Comparison of ENCODE assay signal across 8 mouse cellular contexts in genomic region chr11:80300551-80301315, GRCm38 (mm10). TPM values are rescaled to one million over a fixed set of nuclear protein-coding genes. Genes with fewer than 3 reads are reported as not detected.
DNase-seq lines count a peak whose midpoint lies in the region; ATAC-seq and TF ChIP-seq lines count a peak whose summit lies in the region.

Rhbdl3 (plus strand) TSS chr11:80300912.

- H3K79me2 ChIP-seq in heart, adult 2 months (replicated peaks; ENCODE audit: control insufficient read depth, insufficient read depth, low read length): no peaks in the 10 kb centered on the region

- peak within 1 kb of the TSS; percentile 81 for H3K27ac ChIP-seq in heart, adult 2 months
- no peak within 1 kb of the TSS for H3K27ac ChIP-seq in limb, embryonic 12.5 days
- peak within 1 kb of the TSS; percentile 68 for H3K27ac ChIP-seq in midbrain, embryonic 15.5 days
- no peak within 1 kb of the TSS for H3K27ac ChIP-seq in stomach, embryonic 14.5 days (ENCODE audit: low read length)

- TF ChIP-seq CTCF in heart, adult 2 months (IDR thresholded peaks at IDR 0.05): no peak

- no peaks in the 10 kb centered on the region for H3K27me3 ChIP-seq in heart, adult 2 months (ENCODE audit: control insufficient read depth, insufficient read depth, low read length)
- peaks cover 84% of the 10 kb centered on the region for H3K27me3 ChIP-seq in limb, embryonic 12.5 days
- no peaks in the 10 kb centered on the region for H3K27me3 ChIP-seq in midbrain, embryonic 15.5 days (replicated peaks)
- H3K27me3 ChIP-seq in stomach, embryonic 14.5 days (ENCODE audit: control insufficient read depth, insufficient read depth, low read length): peaks cover 7% of the 10 kb centered on the region; the same call in 1 of the 2 replicates

- TF ChIP-seq POLR2A in heart, adult 2 months (IDR thresholded peaks at IDR 0.05; ENCODE audit: insufficient read depth, low read depth, low read length): peak; percentile 58; the same call in 1 of the 2 replicates

- no peaks in the 10 kb centered on the region for H3K36me3 ChIP-seq in heart, adult 2 months (ENCODE audit: control insufficient read depth, insufficient read depth, low read length)
- H3K36me3 ChIP-seq in limb, embryonic 12.5 days: no peaks in the 10 kb centered on the region
- no peaks in the 10 kb centered on the region for H3K36me3 ChIP-seq in midbrain, embryonic 15.5 days (replicated peaks)
- no peaks in the 10 kb centered on the region for H3K36me3 ChIP-seq in stomach, embryonic 14.5 days (ENCODE audit: control insufficient read depth, insufficient read depth, low read length)

- 0 out of 2 replicates have a peak, but pooled peaks have one; percentile 13 for TF ChIP-seq EP300 in heart, adult 2 months (IDR thresholded peaks at IDR 0.05; ENCODE audit: insufficient read depth, low read depth, low read length)

- DNase-seq in cerebellum, adult 9-10 months: no peak
- peak; percentile 70 for DNase-seq in embryo, embryonic 10.5 days (ENCODE audit: low spot score)
- peak; percentile 84 to 85 for DNase-seq in heart, adult 2 months
- peak; percentile 26 for DNase-seq in kidney, adult 11 months

- peak within 1 kb of the TSS; percentile 87 for H3K9ac ChIP-seq in heart, adult 2 months (ENCODE audit: low read depth, low read length)
- H3K9ac ChIP-seq in limb, embryonic 12.5 days (replicated peaks): peak within 1 kb of the TSS; percentile 66
- H3K9ac ChIP-seq in midbrain, embryonic 15.5 days: peak within 1 kb of the TSS; percentile 50
- H3K9ac ChIP-seq in stomach, embryonic 14.5 days (replicated peaks; ENCODE audit: low read depth, low read length): peak within 1 kb of the TSS; percentile 53

- peak; percentile 36; the same call in 1 of the 2 replicates for ATAC-seq in cerebellum, adult (ENCODE audit: insufficient number of reproducible peaks, low FRiP score, low TSS enrichment)
- peak; percentile 42 for ATAC-seq in limb, embryonic 12.5 days (ENCODE audit: insufficient number of reproducible peaks, insufficient read depth, low FRiP score, low TSS enrichment, low read depth)
- peak; percentile 46 for ATAC-seq in midbrain, embryonic 15.5 days (replicated peaks)
- ATAC-seq in stomach, embryonic 14.5 days (ENCODE audit: insufficient number of reproducible peaks, insufficient read depth, low FRiP score, low read depth): peak; percentile 56; the same call in 1 of the 2 replicates

- under 1% methylated on average over 59 of the region's 81 CpGs for WGBS in heart, adult 2 months
- WGBS in limb, embryonic 12.5 days: under 1% methylated on average over 62 of the region's 81 CpGs
- WGBS in midbrain, embryonic 15.5 days: under 1% methylated on average over 67 of the region's 81 CpGs
- under 1% methylated on average over 59 of the region's 81 CpGs for WGBS in stomach, embryonic 14.5 days

- peaks cover 2% of the 10 kb centered on the region; the same call in 1 of the 2 replicates for H3K4me1 ChIP-seq in heart, adult 2 months (ENCODE audit: control insufficient read depth, insufficient read depth, low read length)
- H3K4me1 ChIP-seq in limb, embryonic 12.5 days (replicated peaks): peaks cover 34% of the 10 kb centered on the region
- H3K4me1 ChIP-seq in midbrain, embryonic 15.5 days: peaks cover 45% of the 10 kb centered on the region
- H3K4me1 ChIP-seq in stomach, embryonic 14.5 days (ENCODE audit: control insufficient read depth, insufficient read depth, low read length): peaks cover 7% of the 10 kb centered on the region; the same call in 1 of the 2 replicates

- peaks cover 3% of the 10 kb centered on the region; the same call in 1 of the 2 replicates for H3K9me3 ChIP-seq in limb, embryonic 12.5 days
- H3K9me3 ChIP-seq in midbrain, embryonic 15.5 days: no peaks in the 10 kb centered on the region
- no peaks in the 10 kb centered on the region for H3K9me3 ChIP-seq in stomach, embryonic 14.5 days (ENCODE audit: control insufficient read depth, low read depth, low read length)

- intact Hi-C loops in heart, adult 2 months (cut with DNase I): loop anchor here (2.0 to 5.0 kb wide), 2 partner anchors 14 to 52 kb away; no protein-coding TSS in a partner anchor

- peak within 1 kb of the TSS; percentile 99 for H3K4me2 ChIP-seq in limb, embryonic 12.5 days
- peak within 1 kb of the TSS; percentile 100 for H3K4me2 ChIP-seq in midbrain, embryonic 15.5 days
- peak within 1 kb of the TSS; percentile 99 for H3K4me2 ChIP-seq in stomach, embryonic 14.5 days (replicated peaks; ENCODE audit: low read depth, low read length)

- peak within 1 kb of the TSS; percentile 79 for H3K4me3 ChIP-seq in heart, adult 2 months
- peak within 1 kb of the TSS; percentile 72 for H3K4me3 ChIP-seq in limb, embryonic 12.5 days (replicated peaks)
- H3K4me3 ChIP-seq in midbrain, embryonic 15.5 days: peak within 1 kb of the TSS; percentile 74
- H3K4me3 ChIP-seq in stomach, embryonic 14.5 days (ENCODE audit: low read depth, low read length): peak within 1 kb of the TSS; percentile 64

RNA-seq across cellular contexts. Expression of gene Rhbdl3, which starts in this region (rescaled TPM):
- total RNA-seq in heart, adult 2 months (2021): 10 to 100 TPM in 1 of 2 experiments, 1 to 10 TPM in 1; 6.8 to 11.1 TPM
- 9.4 and 12.6 TPM in 2 replicates for polyA plus RNA-seq in heart, adult 2 months (2012; rRNA removed)
- 2.0 and 3.4 TPM in 2 replicates for polyA plus RNA-seq in limb, embryonic 12.5 days (2016; fragmentation: Nextera tagmentation; extraction: Ambion mirVana)
- polyA plus RNA-seq in midbrain, embryonic 15.5 days (2015; fragmentation: Nextera tagmentation; extraction: Ambion mirVana): 9.2 and 10.8 TPM in 2 replicates
- polyA plus RNA-seq in stomach, embryonic 14.5 days (2014; fragmentation: Nextera tagmentation; extraction: Ambion mirVana): 3.3 and 3.7 TPM in 2 replicates

Comparison
In these comparisons a context has a peak if more than half of its experiments do, and no peak if none do; other contexts are left out.
1. H3K27ac ChIP-seq: peak in heart, adult 2 months (single experiment) and midbrain, embryonic 15.5 days (single experiment); none in limb, embryonic 12.5 days (single experiment) and stomach, embryonic 14.5 days (single experiment).
2. Peak in every context shown above with its lines, with median percentiles within 50 percentile points of each other: ATAC-seq, H3K4me3 ChIP-seq, H3K9ac ChIP-seq and H3K4me2 ChIP-seq.